Mouse (Mus musculus): ENCODE results near the gene Pdlim1. TPM values are rescaled to one million over a fixed set of nuclear protein-coding genes. Genes with fewer than 3 reads are reported as not detected.

Pdlim1 gene
- polyA plus RNA-seq, 1 experiment from 2014 or later, result 80.4 TPM

DNA sequence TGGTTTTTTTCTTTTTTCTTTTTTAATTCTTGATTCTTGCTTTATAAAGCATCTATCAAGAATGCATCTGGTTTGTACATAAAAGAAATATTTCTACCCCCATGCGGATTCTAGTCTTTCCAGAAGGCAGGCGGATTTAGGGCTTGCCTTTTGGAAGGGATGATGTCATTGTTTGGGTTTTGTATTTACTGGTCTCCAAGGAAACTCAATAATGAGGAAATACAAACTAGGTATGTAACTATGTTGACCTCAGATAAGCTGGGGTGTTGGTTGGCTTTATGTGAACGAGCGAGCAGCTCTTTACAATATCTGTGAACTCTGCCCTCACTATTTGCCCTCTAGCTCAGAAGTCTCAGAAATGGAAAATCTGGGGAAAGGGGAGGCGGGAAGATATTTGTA is 24.4 kb downstream of the Pdlim1 start:
- H3K27ac ChIP-seq (ENCODE audit: low read depth), result peak overlapping the region; percentile 48
- H3K4me1 ChIP-seq (ENCODE audit: insufficient read depth), result peaks cover 3% of the 10 kb centered on the region
- H3K4me3 ChIP-seq (ENCODE audit: low read depth, low read length), result no peak overlapping the region
- WGBS (ENCODE audit: insufficient replicate concordance), result 52% methylated on average over 5 of the region's 5 CpGs
- DNase-seq (no peak), ATAC-seq (peak; percentile 90)
- no peak overlapping the region for H3K9ac ChIP-seq (replicated peaks)
- no peak overlapping the region for H3K4me2 ChIP-seq (ENCODE audit: low read depth, low read length)
- peak; percentile 62; the same call in 1 of the 2 replicates for TF ChIP-seq EP300 (IDR thresholded peaks at IDR 0.05; ENCODE audit: low read depth)
- TF ChIP-seq CTCF (IDR thresholded peaks at IDR 0.05; ENCODE audit: low read depth), result no peak
- no peaks in the 10 kb centered on the region for H3K27me3 ChIP-seq (ENCODE audit: insufficient read depth, low read length)
- H3K9me3 ChIP-seq (ENCODE audit: low read length), result no peaks in the 10 kb centered on the region
- peaks cover 19% of the 10 kb centered on the region; the same call in 1 of the 2 replicates for H3K36me3 ChIP-seq (replicated peaks; ENCODE audit: insufficient read depth, low read length)

DNA sequence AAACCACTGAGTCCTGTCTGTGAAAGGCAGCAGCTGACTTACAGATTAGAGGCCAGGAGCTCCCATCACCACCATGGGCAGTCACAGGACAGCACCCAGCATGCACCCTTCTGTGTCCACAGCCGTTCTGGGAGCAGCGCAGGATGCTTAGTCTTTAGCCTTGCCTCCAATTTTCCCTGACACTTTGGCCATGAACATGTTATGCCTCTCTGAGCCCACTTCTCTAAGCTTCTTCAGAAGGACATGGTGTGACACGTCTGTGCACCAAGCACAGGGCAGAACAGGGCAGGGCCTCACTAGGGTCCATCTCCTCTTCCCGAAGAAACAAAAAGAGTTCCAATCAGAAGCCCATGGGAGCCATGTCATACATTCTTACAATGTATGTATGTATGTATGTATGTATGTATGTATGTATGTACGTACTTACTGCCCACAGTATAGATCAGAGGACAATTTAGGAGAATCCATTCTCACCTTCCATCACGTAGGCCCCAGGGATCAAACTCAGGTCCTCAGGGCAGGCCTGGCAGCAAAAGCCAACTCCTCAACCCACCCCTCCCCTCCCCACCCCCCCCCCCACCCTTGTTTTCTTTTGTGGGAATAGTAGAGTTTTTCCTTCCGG is 24.9 kb downstream of the Pdlim1 start:
- ATAC-seq (peak; percentile 26; the same call in 1 of the 2 replicates), DNase-seq (no peak)
- 88% methylated on average over 7 of the region's 7 CpGs for WGBS (ENCODE audit: insufficient replicate concordance)
- no peak for TF ChIP-seq CTCF (IDR thresholded peaks at IDR 0.05; ENCODE audit: low read depth)
- no peak for TF ChIP-seq EP300 (IDR thresholded peaks at IDR 0.05; ENCODE audit: low read depth)
- peak overlapping the region; percentile 48 for H3K27ac ChIP-seq (ENCODE audit: low read depth)
- no peaks in the 10 kb centered on the region for H3K27me3 ChIP-seq (ENCODE audit: insufficient read depth, low read length)
- H3K9me3 ChIP-seq (ENCODE audit: low read length), result no peaks in the 10 kb centered on the region
- peaks cover 18% of the 10 kb centered on the region; the same call in 1 of the 2 replicates for H3K36me3 ChIP-seq (replicated peaks; ENCODE audit: insufficient read depth, low read length)
- no peak overlapping the region for H3K4me3 ChIP-seq (ENCODE audit: low read depth, low read length)
- no peak overlapping the region for H3K4me2 ChIP-seq (ENCODE audit: low read depth, low read length)
- no peak overlapping the region for H3K9ac ChIP-seq (replicated peaks)
- H3K4me1 ChIP-seq (ENCODE audit: insufficient read depth), result peaks cover 3% of the 10 kb centered on the region

DNA sequence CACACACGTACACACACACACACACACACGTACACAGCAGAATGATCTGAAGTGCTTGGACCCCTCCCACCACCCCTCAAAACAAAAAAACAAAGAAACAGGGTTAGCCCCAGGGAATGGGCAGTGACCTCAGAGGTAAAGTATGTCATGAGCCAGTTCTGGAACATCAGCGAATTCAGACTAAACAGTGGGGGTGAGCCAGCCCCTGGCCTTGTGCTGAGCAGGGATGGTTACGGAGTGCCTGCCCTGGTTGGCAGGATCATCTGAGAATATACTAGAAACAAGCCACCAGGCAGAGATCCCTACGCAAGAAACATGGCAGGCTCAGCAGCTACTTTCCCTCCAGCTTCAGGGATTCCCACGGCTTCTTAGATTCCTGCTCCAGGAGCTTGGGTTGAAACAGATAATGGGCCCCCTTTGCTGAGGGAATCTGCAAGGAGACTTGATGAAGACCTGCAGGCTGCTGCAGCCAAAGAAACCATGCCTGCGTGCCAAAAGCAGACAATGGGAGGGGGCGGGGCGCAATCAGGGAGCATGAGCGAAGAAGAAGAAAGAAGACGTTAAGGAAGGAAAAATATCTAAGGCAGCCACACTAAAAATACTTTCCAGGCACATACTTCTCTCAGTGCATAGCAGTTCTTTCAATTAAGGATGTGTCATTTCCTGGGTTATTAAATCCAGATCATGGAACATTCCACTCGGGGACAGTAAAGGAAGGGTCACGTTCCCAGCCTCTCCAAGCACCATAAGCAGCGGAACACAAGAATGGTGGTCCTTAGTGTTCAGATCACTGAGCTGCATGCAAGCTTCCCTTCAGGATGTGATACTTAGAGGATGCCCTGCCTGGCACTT is 30.6 kb downstream of the Pdlim1 start:
- Histone ChIP-seq H3K27me3 (ENCODE audit: insufficient read depth, low read length) (no peaks in the 10 kb centered on the region), H3K9me3 (ENCODE audit: low read length) (no peaks in the 10 kb centered on the region), H3K4me2 (ENCODE audit: low read depth, low read length) (no peak overlapping the region), H3K27ac (ENCODE audit: low read depth) (peak overlapping the region; percentile 45; the same call in 1 of the 2 replicates), H3K9ac (replicated peaks) (no peak overlapping the region), H3K4me3 (ENCODE audit: low read depth, low read length) (no peak overlapping the region), H3K4me1 (ENCODE audit: insufficient read depth) (0 out of 2 replicates have a peak, but pooled peaks cover 4% of the 10 kb centered on the region), H3K36me3 (replicated peaks; ENCODE audit: insufficient read depth, low read length) (peaks cover 16% of the 10 kb centered on the region)
- no peak for DNase-seq
- TF ChIP-seq CTCF (IDR thresholded peaks at IDR 0.05; ENCODE audit: low read depth) (no peak), EP300 (IDR thresholded peaks at IDR 0.05; ENCODE audit: low read depth) (no peak)
- 70% methylated on average over 14 of the region's 14 CpGs for WGBS (ENCODE audit: insufficient replicate concordance)
- peak; percentile 31; the same call in 1 of the 2 replicates for ATAC-seq

DNA sequence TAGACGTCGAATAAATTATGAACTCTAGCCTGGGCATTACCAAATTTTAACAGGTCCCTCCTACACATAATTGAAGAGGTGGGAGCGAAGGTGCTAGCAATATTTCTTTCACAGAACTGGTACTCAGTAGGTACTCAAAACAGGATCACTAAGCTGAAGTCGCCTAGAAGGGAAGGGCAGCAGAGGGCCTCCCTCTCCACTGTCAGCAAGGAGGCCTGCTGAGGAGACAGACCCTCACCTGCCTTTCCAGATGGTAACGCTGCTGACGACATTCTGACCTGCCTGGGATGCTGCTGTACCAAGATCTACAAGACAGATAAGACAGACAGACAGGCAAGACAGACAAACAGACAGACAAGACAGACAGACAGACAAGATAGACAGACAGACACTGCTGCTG is 31.3 kb downstream of the Pdlim1 start:
- no peaks in the 10 kb centered on the region for H3K9me3 ChIP-seq (ENCODE audit: low read length)
- DNase-seq, result no peak
- 0 out of 2 replicates have a peak, but pooled peaks cover 4% of the 10 kb centered on the region for H3K4me1 ChIP-seq (ENCODE audit: insufficient read depth)
- no peaks in the 10 kb centered on the region for H3K27me3 ChIP-seq (ENCODE audit: insufficient read depth, low read length)
- TF ChIP-seq EP300 (IDR thresholded peaks at IDR 0.05; ENCODE audit: low read depth) (no peak), CTCF (IDR thresholded peaks at IDR 0.05; ENCODE audit: low read depth) (no peak)
- no peak overlapping the region for H3K4me3 ChIP-seq (ENCODE audit: low read depth, low read length)
- WGBS (ENCODE audit: insufficient replicate concordance), result 76% methylated on average over 6 of the region's 6 CpGs
- peak overlapping the region; percentile 29; the same call in 1 of the 2 replicates for H3K27ac ChIP-seq (ENCODE audit: low read depth)
- no peak overlapping the region for H3K9ac ChIP-seq (replicated peaks)
- no peak overlapping the region for H3K4me2 ChIP-seq (ENCODE audit: low read depth, low read length)
- no peak for ATAC-seq
- peaks cover 16% of the 10 kb centered on the region for H3K36me3 ChIP-seq (replicated peaks; ENCODE audit: insufficient read depth, low read length)

DNA sequence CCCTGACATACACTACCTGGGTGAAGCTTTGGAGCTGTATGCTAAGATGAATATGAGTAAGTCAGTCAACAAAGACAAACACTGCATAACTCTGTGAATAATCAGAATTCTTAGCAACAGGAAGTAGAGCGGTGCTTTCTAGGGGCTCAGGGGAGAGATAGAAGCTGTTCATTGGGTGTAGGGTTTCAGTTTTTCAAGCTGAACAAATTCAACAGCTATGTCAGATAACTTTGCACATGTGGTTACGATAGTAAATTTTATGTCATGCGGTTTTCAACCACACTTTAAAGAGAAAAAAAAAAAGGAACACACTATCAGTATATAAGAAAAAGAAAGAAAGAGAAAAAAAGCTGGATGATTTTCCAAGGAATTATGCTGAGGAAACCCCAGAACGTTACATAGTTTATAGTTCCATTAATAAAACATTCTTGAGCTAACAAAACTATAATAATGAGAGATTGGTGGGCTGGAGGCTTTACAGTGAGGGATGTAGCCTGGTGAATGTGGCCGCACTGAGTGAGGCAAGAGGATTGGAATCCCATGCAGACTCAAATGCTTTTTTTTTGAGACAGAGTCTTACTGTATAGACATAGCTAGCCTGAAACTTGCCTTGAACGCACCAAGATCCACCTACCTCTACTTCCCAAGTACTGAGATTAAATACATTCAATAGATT is 33.3 kb downstream of the Pdlim1 start:
- no peaks in the 10 kb centered on the region for H3K9me3 ChIP-seq (ENCODE audit: low read length)
- H3K4me2 ChIP-seq (ENCODE audit: low read depth, low read length), result no peak overlapping the region
- H3K36me3 ChIP-seq (replicated peaks; ENCODE audit: insufficient read depth, low read length), result peaks cover 16% of the 10 kb centered on the region
- H3K27me3 ChIP-seq (ENCODE audit: insufficient read depth, low read length), result no peaks in the 10 kb centered on the region
- ATAC-seq (no peak), DNase-seq (no peak)
- no peak overlapping the region for H3K9ac ChIP-seq (replicated peaks)
- H3K27ac ChIP-seq (ENCODE audit: low read depth), result no peak overlapping the region
- 0 out of 2 replicates have a peak, but pooled peaks cover 4% of the 10 kb centered on the region for H3K4me1 ChIP-seq (ENCODE audit: insufficient read depth)
- whole genome bisulfite sequencing (ENCODE audit: insufficient replicate concordance), result 63% methylated on average over 6 of the region's 6 CpGs
- no peak overlapping the region for H3K4me3 ChIP-seq (ENCODE audit: low read depth, low read length)
- TF ChIP-seq EP300 (IDR thresholded peaks at IDR 0.05; ENCODE audit: low read depth), result 0 out of 2 replicates have a peak, but pooled peaks have one; percentile 13
- no peak for TF ChIP-seq CTCF (IDR thresholded peaks at IDR 0.05; ENCODE audit: low read depth)

Data from liver, postnatal 0 days (tissue).